Mouse (Mus musculus) ES-Bruce4 (cell line): ENCODE measurements at regions not wholly inside any gene's neighbourhood (a gene's known extent, or its start where the extent isn't known, plus 50 kb on each side); places are given as distances from the start of the nearest gene placed in this dataset.

Experiments used
- H3K27ac ChIP-seq: 2 replicates; pipeline ENCODE4 v1.5.1; 2012; ENCODE audit warnings: low read length, inconsistent platforms; ENCODE audit not compliant: insufficient read depth
- H3K27me3 ChIP-seq: 2 replicates; pipeline ENCODE4 v1.6.1; 2012; ENCODE audit warnings: mild to moderate bottlenecking, low read length, inconsistent platforms; ENCODE audit not compliant: control insufficient read depth, poor library complexity, insufficient read depth, severe bottlenecking
- H3K36me3 ChIP-seq: 2 replicates; pipeline ENCODE4 v1.6.1; 2012; ENCODE audit warnings: inconsistent platforms, mild to moderate bottlenecking, low read length, moderate library complexity; ENCODE audit not compliant: control insufficient read depth, poor library complexity, insufficient read depth, severe bottlenecking
- H3K4me1 ChIP-seq: one replicate; pipeline ENCODE4 v1.8.1; 2011; ENCODE audit warnings: low read length; ENCODE audit not compliant: control insufficient read depth, insufficient read depth
- H3K4me3 ChIP-seq: 2 replicates; pipeline ENCODE4 v1.5.1; 2011; ENCODE audit warnings: low read depth, mild to moderate bottlenecking, low read length
- H3K9ac ChIP-seq: 2 replicates; pipeline ENCODE4 v1.6.1; 2012; ENCODE audit warnings: low read depth, mild to moderate bottlenecking, inconsistent platforms; ENCODE audit not compliant: poor library complexity, severe bottlenecking
- H3K9me3 ChIP-seq: replicated peaks from 2 replicates; pipeline ENCODE4 v1.6.1; 2012; ENCODE audit warnings: mild to moderate bottlenecking, low read length, inconsistent platforms; ENCODE audit not compliant: control insufficient read depth, poor library complexity, insufficient read depth, severe bottlenecking
- CTCF ChIP-seq: IDR thresholded peaks from one replicate; pipeline ENCODE4 v1.8.1; 2011; ENCODE audit warnings: low read depth, low read length
- EP300 ChIP-seq: IDR thresholded peaks from 2 replicates; pipeline ENCODE4 v1.6.1; 2011; ENCODE audit warnings: low read depth, low read length; ENCODE audit not compliant: insufficient read depth
- POLR2A ChIP-seq: IDR thresholded peaks from one replicate; pipeline ENCODE4 v1.8.1; 2011; ENCODE audit warnings: low read length; ENCODE audit not compliant: insufficient read depth

GRCm38 (mm10) chr16:5759021-5759420, 126.1 kb upstream of the Rbfox1 start:
- Histone ChIP-seq H3K9ac (no peak overlapping the region), H3K4me3 (no peak overlapping the region), H3K36me3 (no peaks in the 10 kb centered on the region), H3K27ac (no peak overlapping the region), H3K27me3 (no peaks in the 10 kb centered on the region), H3K4me1 (no peaks in the 10 kb centered on the region), H3K9me3 (no peaks in the 10 kb centered on the region)
- no peak for TF ChIP-seq CTCF
- TF ChIP-seq POLR2A, result no peak
- TF ChIP-seq EP300, result no peak

GRCm38 (mm10) chr16:5742716-5743507, 142.2 kb upstream of the Rbfox1 start:
- no peaks in the 10 kb centered on the region for H3K36me3 ChIP-seq
- no peaks in the 10 kb centered on the region for H3K9me3 ChIP-seq
- no peak overlapping the region for H3K27ac ChIP-seq
- H3K9ac ChIP-seq, result no peak overlapping the region
- no peaks in the 10 kb centered on the region for H3K4me1 ChIP-seq
- H3K4me3 ChIP-seq, result no peak overlapping the region
- no peaks in the 10 kb centered on the region for H3K27me3 ChIP-seq
- TF ChIP-seq EP300 (no peak), CTCF (no peak), POLR2A (no peak)

- no peak for TF ChIP-seq POLR2A
- Histone ChIP-seq H3K4me3 (no peak overlapping the region), H3K4me1 (no peaks in the 10 kb centered on the region), H3K9me3 (no peaks in the 10 kb centered on the region), H3K9ac (no peak overlapping the region), H3K27me3 (no peaks in the 10 kb centered on the region), H3K36me3 (no peaks in the 10 kb centered on the region), H3K27ac (no peak overlapping the region)
Observed at GRCm38 (mm10) chr16:5740776-5741175, 144.4 kb upstream of the Rbfox1 start.

GRCm38 (mm10) chr16:5733608-5734007, 151.5 kb upstream of the Rbfox1 start:
- Histone ChIP-seq H3K4me3 (no peak overlapping the region), H3K27me3 (no peaks in the 10 kb centered on the region), H3K27ac (no peak overlapping the region), H3K4me1 (no peaks in the 10 kb centered on the region), H3K9me3 (no peaks in the 10 kb centered on the region), H3K9ac (no peak overlapping the region), H3K36me3 (no peaks in the 10 kb centered on the region)
- TF ChIP-seq EP300, result no peak
- no peak for TF ChIP-seq CTCF
- TF ChIP-seq POLR2A, result no peak

GRCm38 (mm10) chr16:5722506-5722905, 162.6 kb upstream of the Rbfox1 start:
- H3K36me3 ChIP-seq, result no peaks in the 10 kb centered on the region
- no peaks in the 10 kb centered on the region for H3K27me3 ChIP-seq
- H3K4me1 ChIP-seq, result no peaks in the 10 kb centered on the region
- H3K27ac ChIP-seq, result no peak overlapping the region
- H3K4me3 ChIP-seq, result no peak overlapping the region
- TF ChIP-seq CTCF (no peak), EP300 (no peak), POLR2A (no peak)
- H3K9ac ChIP-seq, result no peak overlapping the region
- no peaks in the 10 kb centered on the region for H3K9me3 ChIP-seq

GRCm38 (mm10) chr16:5713476-5713875, 171.7 kb upstream of the Rbfox1 start:
- Histone ChIP-seq H3K27me3 (no peaks in the 10 kb centered on the region), H3K9me3 (no peaks in the 10 kb centered on the region), H3K27ac (no peak overlapping the region), H3K9ac (no peak overlapping the region), H3K4me3 (no peak overlapping the region), H3K4me1 (no peaks in the 10 kb centered on the region), H3K36me3 (no peaks in the 10 kb centered on the region)
- no peak for TF ChIP-seq CTCF
- TF ChIP-seq POLR2A, result no peak
- TF ChIP-seq EP300, result no peak
